Mouse (Mus musculus): ENCODE measurements around the gene Tmc2.

DNA sequence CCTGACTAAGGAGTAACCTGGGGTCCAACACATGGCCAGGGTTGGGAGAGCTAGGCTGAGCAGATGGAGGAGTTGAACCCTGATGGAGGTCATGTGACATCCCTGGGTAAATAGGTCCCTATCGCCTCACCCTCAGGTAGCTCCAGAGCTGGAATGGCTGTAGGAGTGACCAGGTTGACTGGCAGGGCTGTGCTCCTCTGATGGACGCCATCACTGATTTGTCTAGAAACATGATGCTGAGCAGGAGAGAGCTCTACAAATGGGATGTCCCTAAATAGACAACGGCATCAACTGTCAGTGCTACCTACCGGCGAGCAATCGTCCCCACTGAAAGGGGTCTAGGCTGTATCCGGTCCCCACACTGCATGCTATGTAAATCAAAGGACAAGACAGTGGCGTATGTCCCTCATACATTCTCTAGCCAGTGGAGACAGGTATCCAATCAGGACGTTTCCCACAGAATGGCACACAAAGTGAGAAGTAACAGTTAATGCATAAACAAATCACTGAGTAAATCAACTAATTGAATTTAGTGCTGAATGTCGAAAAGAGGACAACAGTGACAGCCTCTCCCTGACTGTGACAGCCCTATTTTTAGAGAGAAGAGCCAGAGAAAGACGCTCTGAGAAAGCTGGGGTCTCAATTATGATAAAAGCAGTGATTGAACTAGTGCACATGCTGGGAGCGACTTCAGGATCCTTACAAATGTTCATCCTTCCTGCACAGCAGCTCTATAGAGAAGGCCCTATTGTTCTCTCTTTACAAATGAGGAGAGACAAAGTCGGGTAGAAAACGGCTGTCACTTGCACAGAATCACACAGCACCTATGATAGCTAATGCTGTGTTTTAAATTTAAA lies 37.5 kb upstream of the Tmc2 start:
- TF ChIP-seq CTCF (IDR thresholded peaks at IDR 0.05; ENCODE audit: borderline replicate concordance, insufficient read depth, low read depth, low read length) (no peak), POLR2A (IDR thresholded peaks at IDR 0.05; ENCODE audit: borderline replicate concordance, insufficient read depth, low read length) (no peak)

All from cerebellum, adult 2 months (tissue).